Mouse (Mus musculus) CD4-positive, CD25-positive, alpha-beta regulatory T cell, adult 9 weeks (primary cell): ENCODE measurements around the gene Gp9. TPM values are rescaled to one million over a fixed set of nuclear protein-coding genes. Genes with fewer than 3 reads are reported as not detected.

Source experiments
- polyA plus RNA-seq: library from polyadenylated mRNA; unstranded; fragments of 100-300 nt; shearing (Covaris generic); gene quantifications from one replicate; pipeline ENCODE4 v1.2.1, GENCODE M21; 2017

Gp9 gene
- not detected for polyA plus RNA-seq

DNA sequence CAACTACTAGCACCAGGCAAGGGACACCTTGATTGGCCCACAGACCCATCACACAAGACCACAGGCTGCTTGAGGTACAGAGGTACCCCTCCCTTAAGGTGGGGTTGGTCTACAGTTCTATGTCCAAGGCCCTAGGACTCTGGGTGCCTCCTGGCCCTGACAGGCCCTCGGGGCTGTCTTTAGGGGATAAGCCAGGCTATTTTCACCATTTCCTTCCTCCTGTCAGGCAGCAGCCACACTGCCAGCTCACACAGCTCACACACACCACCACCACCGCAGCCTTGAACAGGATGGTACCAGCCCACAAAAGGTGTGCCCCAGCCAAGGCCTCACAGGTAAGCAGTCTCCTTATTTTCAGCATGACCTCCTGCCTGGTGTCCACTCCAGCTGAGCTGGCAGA is at the start of gene Gp9:
Gene Gp9 (plus strand): TSS at position 231 of the 400 bp plus-strand sequence.

GRCm38 (mm10) chr6:87730591-87731462 is 47.0 kb upstream of the Gp9 start, which contains the start of gene Efcc1:
Gene Efcc1 (plus strand): TSS chr6:87730869.

DNA sequence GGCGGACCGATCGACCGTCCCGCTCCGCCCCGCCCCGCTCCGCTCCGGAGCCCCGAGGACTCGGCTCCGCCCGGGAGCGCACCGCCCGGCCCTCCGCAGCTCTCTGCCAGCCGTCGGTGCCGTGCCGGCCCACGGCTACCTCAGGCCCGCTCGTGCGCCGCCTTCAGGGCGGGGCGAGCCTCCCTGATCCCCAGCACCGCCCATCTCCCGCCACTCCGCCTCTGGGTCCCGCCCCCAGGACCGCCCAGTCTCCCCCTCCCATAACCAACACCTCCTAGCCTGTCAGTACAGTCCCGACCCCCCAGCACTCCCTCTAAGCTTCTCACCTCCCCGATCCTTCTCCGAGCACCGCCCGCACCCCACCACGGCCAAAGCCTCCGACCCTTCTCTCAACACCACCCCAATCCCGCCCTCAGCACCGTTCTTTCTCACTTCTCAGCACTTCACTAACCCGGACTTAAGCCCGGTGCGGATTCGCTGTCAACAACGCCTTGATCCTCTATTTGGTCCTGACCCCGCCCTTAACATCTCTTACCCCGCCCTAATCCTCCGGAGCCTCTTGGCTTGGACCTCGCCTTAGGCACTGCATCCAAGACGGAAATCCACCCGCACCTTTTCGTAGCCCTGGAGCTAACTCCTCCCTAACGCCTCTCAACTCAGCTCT is 33.9 kb downstream of the Gp9 start, which contains the start of gene Rab43:
Gene Rab43 (minus strand): TSS at position 490 of the 664 bp plus-strand sequence.

Other genes with a start within 250 kb of the Gp9 start
- 193 TPM for gene Arhgap25, start 244.8 kb upstream of the Gp9 start, polyA plus RNA-seq
- 0.11 TPM for gene Prokr1, start 187.3 kb upstream of the Gp9 start, polyA plus RNA-seq
- gene Aplf, start 105.9 kb upstream of the Gp9 start, polyA plus RNA-seq, result 9.8 TPM
- gene Efcc1, start 47.2 kb upstream of the Gp9 start, polyA plus RNA-seq, result 0.50 TPM
- gene Rab43, start 34.1 kb downstream of the Gp9 start, polyA plus RNA-seq, result 14.6 TPM
- 5.2 TPM for gene Gm45140, start 57.7 kb downstream of the Gp9 start, polyA plus RNA-seq
- gene Isy1, start 60.7 kb downstream of the Gp9 start, polyA plus RNA-seq, result 85.5 TPM
- 1,266 TPM for gene Cnbp, start 73.0 kb downstream of the Gp9 start, polyA plus RNA-seq
- 188 TPM for gene Copg1, start 109.7 kb downstream of the Gp9 start, polyA plus RNA-seq
- gene Hmces, start 135.9 kb downstream of the Gp9 start, polyA plus RNA-seq, result 54.0 TPM
- gene H1fx, start 203.6 kb downstream of the Gp9 start, polyA plus RNA-seq, result not detected